Mouse (Mus musculus) thymus, adult 2 months (tissue): Measurements from ENCODE around the gene Lat. TPM values are rescaled to one million over a fixed set of nuclear protein-coding genes. Genes with fewer than 3 reads are reported as not detected.

Experiments used
- DNase-seq: peaks from one replicate; pipeline ENCODE4 v3.0.0; 2021
- H3K27ac ChIP-seq: fragments of 200-500 bp; 2 replicates; pipeline ENCODE4 v1.5.1; 2012; ENCODE audit warnings: low read length, control low read depth; ENCODE audit not compliant: control insufficient read depth, insufficient read depth
- H3K27me3 ChIP-seq: fragments of 200-500 bp; 2 replicates; pipeline ENCODE4 v1.6.1; 2012; ENCODE audit warnings: mild to moderate bottlenecking, low read length, moderate library complexity, mixed read lengths; ENCODE audit not compliant: control insufficient read depth, insufficient read depth
- H3K36me3 ChIP-seq: fragments of 200-500 bp; 2 replicates; pipeline ENCODE4 v1.6.1; 2012; ENCODE audit warnings: mild to moderate bottlenecking, low read length, moderate library complexity; ENCODE audit not compliant: control insufficient read depth, insufficient read depth
- H3K4me1 ChIP-seq: fragments of 200-500 bp; replicated peaks from 2 replicates; pipeline ENCODE4 v1.6.1; 2012; ENCODE audit warnings: low read length; ENCODE audit not compliant: control insufficient read depth, insufficient read depth
- H3K4me3 ChIP-seq: fragments of 200-500 bp; 2 replicates; pipeline ENCODE4 v1.5.1; 2012; ENCODE audit warnings: mild to moderate bottlenecking, low read length, control low read depth, moderate library complexity; ENCODE audit not compliant: control insufficient read depth, insufficient read depth
- CTCF ChIP-seq: fragments of 200-500 bp; IDR thresholded peaks from 2 replicates; pipeline ENCODE4 v1.5.1; 2012; ENCODE audit warnings: mild to moderate bottlenecking, control low read depth, low read length, moderate library complexity, borderline replicate concordance; ENCODE audit not compliant: control insufficient read depth, poor library complexity, insufficient read depth; ENCODE audit errors: extremely low read depth
- POLR2A ChIP-seq: fragments of 200-500 bp; IDR thresholded peaks from 2 replicates; pipeline ENCODE4 v1.6.1; 2012; ENCODE audit warnings: mild to moderate bottlenecking, low read length, control low read depth, moderate library complexity; ENCODE audit not compliant: control insufficient read depth, poor library complexity, insufficient read depth; ENCODE audit errors: extremely low read depth
- WGBS: fragments of 180-500 bp; shearing (Covaris S2); methylation state at CpG from one replicate; pipeline ENCODE4 v1.1.7; 2018; 5-methylcytosine and 5-hydroxymethylcytosine counted together
- polyA plus RNA-seq: library from polyadenylated mRNA; depleted of rRNA; stranded (reverse); fragments of >200 nt; gene quantifications from 2 replicates; pipeline ENCODE4 v1.2.3, GENCODE M21; 2012; rRNA removed

Gene Lat
- polyA plus RNA-seq, 1 experiment = 2,604 TPM

GRCm38 (mm10) chr7:126324791-126325190, 44.6 kb downstream of the Lat start:
- TF ChIP-seq POLR2A (no peak), CTCF (no peak)
- Histone ChIP-seq H3K4me3 (no peak overlapping the region), H3K36me3 (no peaks in the 10 kb centered on the region), H3K4me1 (peaks cover 4% of the 10 kb centered on the region), H3K27me3 (no peaks in the 10 kb centered on the region), H3K27ac (no peak overlapping the region)
- 39% methylated on average over 3 of the region's 3 CpGs for WGBS
- DNase-seq = no peak

GRCm38 (mm10) chr7:126323729-126324128, 45.6 kb downstream of the Lat start:
- 8% methylated on average over 11 of the region's 11 CpGs for WGBS
- Histone ChIP-seq H3K4me3 (no peak overlapping the region), H3K27ac (no peak overlapping the region), H3K4me1 (no peaks in the 10 kb centered on the region), H3K27me3 (no peaks in the 10 kb centered on the region), H3K36me3 (no peaks in the 10 kb centered on the region)
- TF ChIP-seq CTCF = no peak
- no peak for TF ChIP-seq POLR2A
- DNase-seq = peak; percentile 88

- Histone ChIP-seq H3K27me3 (no peaks in the 10 kb centered on the region), H3K27ac (no peak overlapping the region), H3K4me3 (no peak overlapping the region), H3K4me1 (no peaks in the 10 kb centered on the region), H3K36me3 (no peaks in the 10 kb centered on the region)
- no peak for TF ChIP-seq POLR2A
- no peak for TF ChIP-seq CTCF
- DNase-seq = no peak
- 61% methylated on average over 8 of the region's 8 CpGs for WGBS
Observed at GRCm38 (mm10) chr7:126314273-126314672, 55.1 kb downstream of the Lat start.

Other genes starting within 250 kb of the Lat start
- gene Xpo6, start 169.1 kb downstream of the Lat start, polyA plus RNA-seq = 454 and 499 TPM in 2 replicates
- gene Sbk1, start 97.0 kb downstream of the Lat start, polyA plus RNA-seq = 78.1 and 82.0 TPM in 2 replicates
- 457 and 489 TPM in 2 replicates for gene Spns1, start 7.9 kb upstream of the Lat start, polyA plus RNA-seq
- gene Nfatc2ip, start 27.2 kb upstream of the Lat start, polyA plus RNA-seq = 24.3 and 28.6 TPM in 2 replicates
- 10.8 and 11.6 TPM in 2 replicates for gene Cd19, start 45.3 kb upstream of the Lat start, polyA plus RNA-seq
- gene Rabep2, start 59.2 kb upstream of the Lat start, polyA plus RNA-seq = 26.1 and 27.6 TPM in 2 replicates
- gene Atp2a1, start 93.5 kb upstream of the Lat start, polyA plus RNA-seq = 3.2 and 5.2 TPM in 2 replicates
- 146 TPM in 2 replicates for gene Sh2b1, start 105.9 kb upstream of the Lat start, polyA plus RNA-seq
- gene Tufm, start 117.8 kb upstream of the Lat start, polyA plus RNA-seq = 127 and 134 TPM in 2 replicates
- 563 and 715 TPM in 2 replicates for gene Atxn2l, start 133.9 kb upstream of the Lat start, polyA plus RNA-seq
- gene Eif3c, start 196.8 kb upstream of the Lat start, polyA plus RNA-seq = 120 and 126 TPM in 2 replicates
- gene Apobr, start 215.4 kb upstream of the Lat start, polyA plus RNA-seq = 6.8 and 7.2 TPM in 2 replicates
- gene Cln3, start 216.2 kb upstream of the Lat start, polyA plus RNA-seq = 90.6 and 141 TPM in 2 replicates
- 1.8 and 3.0 TPM in 2 replicates for gene Il27, start 225.4 kb upstream of the Lat start, polyA plus RNA-seq